Mouse (Mus musculus) embryonic facial prominence, embryonic 13.5 days (tissue): Measurements from ENCODE around the gene Rbfox1. TPM values are rescaled to one million over a fixed set of nuclear protein-coding genes. Genes with fewer than 3 reads are reported as not detected.

Experiments used
- ATAC-seq: fragments of 200-750 bp; cut with Nextera tagmentation; 2 replicates; pipeline ENCODE4 v1.8.0; 2017; ENCODE audit warnings: low read depth; ENCODE audit not compliant: insufficient number of reproducible peaks, insufficient read depth, low FRiP score, low TSS enrichment
- H3K27ac ChIP-seq: fragments of 300-500 bp; sonication (generic); 2 replicates; pipeline ENCODE4 v1.5.1; 2015; ENCODE audit warnings: moderate library complexity, mild to moderate bottlenecking, inconsistent platforms
- H3K27me3 ChIP-seq: fragments of 300-500 bp; sonication (generic); 2 replicates; pipeline ENCODE4 v1.6.1; 2015; ENCODE audit warnings: mild to moderate bottlenecking, inconsistent platforms
- H3K36me3 ChIP-seq: fragments of 300-500 bp; sonication (generic); 2 replicates; pipeline ENCODE4 v1.6.1; 2015; ENCODE audit warnings: mild to moderate bottlenecking, inconsistent platforms
- H3K4me1 ChIP-seq: fragments of 300-500 bp; sonication (generic); 2 replicates; pipeline ENCODE4 v1.6.1; 2015; ENCODE audit warnings: inconsistent platforms
- H3K4me2 ChIP-seq: fragments of 300-500 bp; sonication (generic); 2 replicates; pipeline ENCODE4 v1.6.1; 2015; ENCODE audit warnings: moderate library complexity, mild to moderate bottlenecking, inconsistent platforms
- H3K4me3 ChIP-seq: fragments of 300-500 bp; sonication (generic); 2 replicates; pipeline ENCODE4 v1.5.1; 2015; ENCODE audit warnings: mild to moderate bottlenecking, inconsistent platforms
- H3K9ac ChIP-seq: fragments of 300-500 bp; sonication (generic); 2 replicates; pipeline ENCODE4 v1.6.1; 2015; ENCODE audit warnings: mild to moderate bottlenecking, inconsistent platforms
- H3K9me3 ChIP-seq: fragments of 300-500 bp; sonication (generic); 2 replicates; pipeline ENCODE4 v1.6.1; 2016; ENCODE audit warnings: inconsistent platforms
- WGBS: fragments of 180-500 bp; shearing (Covaris S2); methylation state at CpG from one replicate; pipeline ENCODE4 v1.1.7; 2015; ENCODE audit warnings: mixed read lengths; 5-methylcytosine and 5-hydroxymethylcytosine counted together
- polyA plus RNA-seq: library from polyadenylated mRNA; unstranded; fragments of >200 nt; fragmentation: Nextera tagmentation; extraction: Ambion mirVana; gene quantifications from 2 replicates; pipeline ENCODE4 v1.2.1, GENCODE M21; 2015

Rbfox1 gene
- polyA plus RNA-seq, 1 experiment from 2014 or later, result 3.9 TPM

DNA sequence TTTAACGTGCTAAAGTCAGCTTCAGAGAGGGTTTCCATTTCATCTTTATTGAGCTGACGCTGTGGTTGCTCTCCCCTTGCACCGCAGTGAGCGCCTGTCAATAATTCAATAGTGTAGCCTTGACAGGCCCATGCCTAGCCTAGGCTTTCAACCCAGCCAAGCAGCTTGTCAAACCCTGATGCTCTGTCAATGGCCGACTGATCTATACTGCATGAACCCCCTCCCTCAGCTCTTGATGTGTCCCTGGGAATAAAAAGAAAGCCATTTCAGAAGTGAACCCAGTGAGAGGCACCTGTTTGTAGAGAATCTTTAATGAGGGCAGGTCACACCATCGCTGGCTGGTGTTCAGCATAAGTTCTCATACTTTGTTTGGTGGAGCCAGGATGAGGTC, 1274.7 kb downstream of the Rbfox1 start:
- no peak overlapping the region for H3K27ac ChIP-seq
- no peaks in the 10 kb centered on the region for H3K36me3 ChIP-seq
- no peaks in the 10 kb centered on the region for H3K27me3 ChIP-seq
- no peak overlapping the region for H3K4me3 ChIP-seq
- ATAC-seq, result no peak
- H3K4me2 ChIP-seq, result no peak overlapping the region
- 69% methylated on average over 6 of the region's 6 CpGs for WGBS
- no peaks in the 10 kb centered on the region for H3K9me3 ChIP-seq
- peaks cover 6% of the 10 kb centered on the region; the same call in 1 of the 2 replicates for H3K4me1 ChIP-seq
- no peak overlapping the region for H3K9ac ChIP-seq

DNA sequence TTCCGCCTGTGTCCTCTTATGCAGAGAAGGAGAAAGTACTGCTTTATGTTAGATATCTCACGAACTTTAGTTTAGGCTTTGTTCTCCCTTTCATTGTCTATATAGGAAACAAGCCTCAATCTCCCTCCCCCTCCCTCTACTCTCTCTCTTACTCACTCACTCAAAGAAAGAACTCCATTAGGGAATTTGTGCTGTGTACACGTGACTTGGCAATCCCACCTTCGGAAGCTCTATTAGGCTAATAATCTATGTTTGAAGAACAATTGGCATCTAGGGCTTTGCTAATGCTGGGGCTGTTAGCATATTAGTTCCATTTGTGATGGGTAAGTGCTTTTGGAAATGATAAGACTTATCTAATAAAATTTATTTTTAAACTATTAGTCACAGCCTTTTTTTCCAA, 1277.0 kb downstream of the Rbfox1 start:
- ATAC-seq, result no peak
- Histone ChIP-seq H3K36me3 (no peaks in the 10 kb centered on the region), H3K9ac (no peak overlapping the region), H3K27me3 (no peaks in the 10 kb centered on the region), H3K4me3 (no peak overlapping the region), H3K4me2 (no peak overlapping the region), H3K27ac (no peak overlapping the region), H3K9me3 (no peaks in the 10 kb centered on the region), H3K4me1 (peaks cover 6% of the 10 kb centered on the region; the same call in 1 of the 2 replicates)
- 72% methylated on average over 4 of the region's 4 CpGs for WGBS

DNA sequence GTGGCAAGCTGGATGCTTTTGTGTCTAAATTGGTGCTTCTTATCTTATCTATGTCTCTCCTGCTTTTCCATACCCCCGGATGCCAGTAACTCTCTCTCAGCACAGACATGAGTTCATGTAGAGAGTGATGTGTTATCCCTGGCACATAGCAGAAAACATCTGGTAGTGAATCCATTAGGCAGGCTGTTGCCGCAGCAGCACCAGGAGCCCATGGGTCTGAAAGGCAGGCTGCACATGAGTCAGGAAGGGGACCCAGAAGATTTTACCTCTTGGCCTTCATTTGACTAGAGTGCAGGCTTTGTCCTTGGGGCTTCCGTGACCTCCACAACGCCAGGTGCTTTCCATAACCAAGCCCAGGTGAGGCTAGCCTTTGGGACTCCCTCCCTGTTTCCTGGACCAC, 1278.5 kb downstream of the Rbfox1 start:
- H3K4me2 ChIP-seq, result no peak overlapping the region
- no peaks in the 10 kb centered on the region for H3K27me3 ChIP-seq
- H3K36me3 ChIP-seq, result no peaks in the 10 kb centered on the region
- H3K9me3 ChIP-seq, result no peaks in the 10 kb centered on the region
- H3K4me1 ChIP-seq, result peaks cover under 1% of the 10 kb centered on the region; the same call in 1 of the 2 replicates
- no peak overlapping the region for H3K27ac ChIP-seq
- H3K4me3 ChIP-seq, result no peak overlapping the region
- no peak overlapping the region for H3K9ac ChIP-seq
- WGBS, result 69% methylated on average over 4 of the region's 4 CpGs
- ATAC-seq, result no peak

DNA sequence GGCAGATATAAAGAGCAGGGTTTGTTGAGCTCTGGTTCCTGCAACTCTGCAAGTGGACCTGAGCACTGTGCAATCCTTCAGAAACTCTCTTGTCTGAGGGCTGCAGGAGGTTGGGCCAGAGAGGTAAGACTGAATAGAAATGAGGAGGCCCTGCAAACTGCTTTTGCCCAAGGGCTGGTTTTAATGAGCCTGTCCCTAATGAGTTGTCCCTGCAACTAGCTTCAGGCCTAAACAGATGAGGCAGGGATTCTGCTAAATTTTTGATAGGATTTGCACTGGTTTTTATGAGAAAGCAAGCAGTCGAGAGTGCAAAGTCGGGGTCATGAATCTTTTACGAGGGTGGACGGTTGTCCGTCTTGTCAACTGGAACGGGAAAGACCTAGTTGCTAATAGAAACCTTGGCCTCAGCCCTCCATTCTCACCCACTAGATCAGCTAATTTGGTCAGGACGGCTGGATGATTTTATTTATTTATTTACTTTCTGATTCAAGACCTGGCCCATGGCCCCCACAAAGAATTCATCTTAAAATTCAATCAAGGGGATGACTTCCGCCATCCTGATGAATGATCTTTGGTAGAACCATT, 1279.1 kb downstream of the Rbfox1 start:
- ATAC-seq, result no peak
- WGBS, result 71% methylated on average over 8 of the region's 8 CpGs

DNA sequence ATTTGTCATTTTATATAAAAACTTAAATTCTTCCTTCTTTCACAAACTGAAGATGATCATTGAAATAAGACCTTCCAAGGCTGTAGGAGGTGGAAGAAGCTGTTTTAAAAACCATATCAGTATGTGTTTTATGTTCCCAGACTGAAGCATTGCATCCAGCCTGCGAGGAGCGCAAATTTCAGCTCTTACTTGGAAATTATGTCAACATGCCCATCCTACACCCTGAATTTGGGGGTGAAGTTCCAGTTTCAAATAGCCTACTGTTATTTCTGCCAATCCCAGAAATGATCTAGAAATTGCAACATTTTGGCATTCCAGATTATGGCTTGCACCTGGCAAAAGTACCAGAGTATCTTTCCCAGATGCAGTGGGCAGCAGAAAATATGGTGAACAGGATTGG, 1290.8 kb downstream of the Rbfox1 start:
- H3K4me2 ChIP-seq, result no peak overlapping the region
- ATAC-seq, result no peak
- H3K9me3 ChIP-seq, result no peaks in the 10 kb centered on the region
- WGBS, result 95% methylated on average over 2 of the region's 2 CpGs
- H3K36me3 ChIP-seq, result no peaks in the 10 kb centered on the region
- no peak overlapping the region for H3K9ac ChIP-seq
- no peak overlapping the region for H3K4me3 ChIP-seq
- no peak overlapping the region for H3K27ac ChIP-seq
- no peaks in the 10 kb centered on the region for H3K4me1 ChIP-seq
- H3K27me3 ChIP-seq, result no peaks in the 10 kb centered on the region

More for the DNA sequence above, 1279.1 kb downstream of the Rbfox1 start:
- H3K9me3 ChIP-seq, result no peaks in the 10 kb centered on the region
- H3K4me1 ChIP-seq, result no peaks in the 10 kb centered on the region
- H3K9ac ChIP-seq, result no peak overlapping the region
- H3K4me2 ChIP-seq, result no peak overlapping the region
- H3K27ac ChIP-seq, result no peak overlapping the region
- no peaks in the 10 kb centered on the region for H3K27me3 ChIP-seq
- no peak overlapping the region for H3K4me3 ChIP-seq
- H3K36me3 ChIP-seq, result no peaks in the 10 kb centered on the region

DNA sequence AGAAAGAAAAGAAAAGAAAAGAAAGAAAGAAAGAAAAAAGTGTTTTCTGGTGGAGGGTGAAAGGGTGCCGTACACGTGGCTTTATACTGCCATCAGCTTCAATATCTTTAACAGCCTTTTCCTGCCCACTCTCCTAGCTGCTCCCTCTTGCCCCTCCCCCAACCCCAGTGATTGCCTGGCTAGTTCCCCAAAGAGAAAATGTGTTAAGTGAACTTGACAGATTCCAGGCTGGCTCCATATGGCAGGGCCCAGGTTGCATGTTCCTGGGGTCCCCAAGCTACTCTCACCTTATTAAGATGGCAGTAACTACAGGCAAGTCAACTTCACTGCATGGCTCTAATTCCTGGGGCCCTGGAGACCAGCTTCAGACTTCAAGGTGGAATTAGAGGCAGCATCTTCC, 1302.6 kb downstream of the Rbfox1 start:
- H3K9me3 ChIP-seq, result no peaks in the 10 kb centered on the region
- H3K27me3 ChIP-seq, result no peaks in the 10 kb centered on the region
- no peak for ATAC-seq
- H3K27ac ChIP-seq, result no peak overlapping the region
- no peaks in the 10 kb centered on the region for H3K36me3 ChIP-seq
- H3K9ac ChIP-seq, result no peak overlapping the region
- 42% methylated on average over 2 of the region's 2 CpGs for WGBS
- no peak overlapping the region for H3K4me3 ChIP-seq
- H3K4me1 ChIP-seq, result no peaks in the 10 kb centered on the region
- no peak overlapping the region for H3K4me2 ChIP-seq

DNA sequence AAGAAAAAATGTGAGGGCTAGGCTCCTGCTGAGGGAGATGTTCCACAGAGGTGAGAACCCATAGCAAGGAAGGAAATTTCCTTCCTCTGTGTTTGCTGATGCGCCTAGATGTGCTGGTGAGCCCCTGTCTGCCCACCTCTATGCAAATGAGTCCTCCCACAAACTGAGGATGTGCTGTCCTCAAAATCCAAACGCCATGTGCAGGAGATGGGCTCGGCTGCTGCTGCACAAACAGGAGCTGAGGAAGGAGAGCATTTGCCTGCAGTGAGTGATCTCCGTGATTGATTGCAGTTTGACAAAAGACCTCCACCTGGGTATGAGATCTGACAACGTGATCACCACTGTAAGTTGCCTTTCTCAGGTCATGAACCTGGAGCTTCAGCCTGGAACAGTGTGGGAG, 1308.4 kb downstream of the Rbfox1 start:
- Histone ChIP-seq H3K9ac (no peak overlapping the region), H3K36me3 (no peaks in the 10 kb centered on the region), H3K4me3 (no peak overlapping the region), H3K9me3 (no peaks in the 10 kb centered on the region), H3K4me1 (no peaks in the 10 kb centered on the region), H3K27me3 (no peaks in the 10 kb centered on the region), H3K4me2 (no peak overlapping the region), H3K27ac (no peak overlapping the region)
- whole genome bisulfite sequencing, result 74% methylated on average over 5 of the region's 5 CpGs
- no peak for ATAC-seq

DNA sequence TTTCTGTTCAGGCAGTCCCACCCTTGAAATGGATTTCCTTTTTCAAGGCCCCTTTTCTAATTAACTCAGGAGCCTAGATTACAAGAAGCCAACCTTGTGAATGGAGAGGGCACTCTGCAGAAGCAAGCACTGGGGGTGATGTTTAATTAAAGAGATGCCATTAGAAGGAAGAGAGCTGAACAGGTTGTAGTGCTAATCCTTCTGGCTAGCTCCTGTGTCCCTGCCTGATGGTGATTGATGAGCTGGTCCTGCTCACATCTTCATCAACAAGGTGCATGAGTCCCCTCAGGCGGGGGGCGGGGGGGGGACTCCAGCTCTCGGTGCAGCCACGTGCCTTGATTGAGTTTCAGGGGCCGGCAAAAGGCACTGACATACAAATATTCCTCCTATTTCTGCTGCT, 1312.8 kb downstream of the Rbfox1 start:
- H3K27me3 ChIP-seq, result no peaks in the 10 kb centered on the region
- no peaks in the 10 kb centered on the region for H3K4me1 ChIP-seq
- H3K4me3 ChIP-seq, result no peak overlapping the region
- WGBS, result 80% methylated on average over 5 of the region's 5 CpGs
- no peaks in the 10 kb centered on the region for H3K36me3 ChIP-seq
- no peak overlapping the region for H3K27ac ChIP-seq
- H3K9ac ChIP-seq, result no peak overlapping the region
- no peaks in the 10 kb centered on the region for H3K9me3 ChIP-seq
- no peak overlapping the region for H3K4me2 ChIP-seq
- no peak for ATAC-seq

DNA sequence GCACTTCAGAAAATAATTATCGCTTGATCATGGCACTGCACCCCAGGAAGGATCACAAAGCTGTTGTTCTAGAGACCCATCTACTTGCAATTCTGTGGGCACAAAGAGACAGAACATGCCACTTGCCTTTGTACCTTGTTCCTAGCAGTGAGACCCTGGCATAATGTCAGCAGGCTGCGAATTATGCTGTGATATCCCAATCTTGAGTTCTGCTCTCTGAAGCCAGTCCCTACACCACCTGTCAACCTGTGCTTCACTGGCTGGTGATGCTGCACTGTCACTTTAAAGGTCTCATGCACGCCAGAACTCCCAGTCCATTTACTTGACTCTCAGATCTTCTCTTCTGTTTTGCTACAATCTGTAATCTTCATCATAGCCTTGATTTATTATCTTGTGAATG, 1315.1 kb downstream of the Rbfox1 start:
- no peaks in the 10 kb centered on the region for H3K4me1 ChIP-seq
- no peak overlapping the region for H3K4me3 ChIP-seq
- H3K9me3 ChIP-seq, result no peaks in the 10 kb centered on the region
- no peak overlapping the region for H3K4me2 ChIP-seq
- WGBS, result 89% methylated on average over 3 of the region's 3 CpGs
- H3K27me3 ChIP-seq, result no peaks in the 10 kb centered on the region
- H3K27ac ChIP-seq, result no peak overlapping the region
- H3K36me3 ChIP-seq, result no peaks in the 10 kb centered on the region
- no peak for ATAC-seq
- H3K9ac ChIP-seq, result no peak overlapping the region

DNA sequence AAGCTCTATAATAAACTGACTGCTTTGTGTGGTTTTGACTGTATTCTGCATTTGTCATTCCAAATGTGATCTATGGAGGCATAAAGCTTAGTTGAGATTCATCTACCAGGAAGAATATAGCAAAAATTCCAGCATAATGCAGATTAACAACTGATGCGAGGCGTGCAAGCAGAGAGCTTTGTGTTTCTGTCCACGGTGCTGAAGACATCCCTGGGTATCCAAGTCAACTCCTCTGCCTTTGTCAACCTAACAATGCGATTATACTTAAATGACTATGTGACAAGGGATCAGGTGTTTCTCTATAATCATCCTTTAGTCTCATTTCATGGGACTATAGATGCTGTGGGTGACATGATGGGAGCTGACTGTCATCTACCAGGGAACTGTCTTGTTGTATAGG, 1316.7 kb downstream of the Rbfox1 start:
- H3K36me3 ChIP-seq, result no peaks in the 10 kb centered on the region
- 43% methylated on average over 4 of the region's 4 CpGs for WGBS
- no peaks in the 10 kb centered on the region for H3K9me3 ChIP-seq
- no peak overlapping the region for H3K9ac ChIP-seq
- H3K27me3 ChIP-seq, result no peaks in the 10 kb centered on the region
- H3K27ac ChIP-seq, result no peak overlapping the region
- H3K4me2 ChIP-seq, result no peak overlapping the region
- H3K4me3 ChIP-seq, result no peak overlapping the region
- no peaks in the 10 kb centered on the region for H3K4me1 ChIP-seq
- no peak for ATAC-seq

DNA sequence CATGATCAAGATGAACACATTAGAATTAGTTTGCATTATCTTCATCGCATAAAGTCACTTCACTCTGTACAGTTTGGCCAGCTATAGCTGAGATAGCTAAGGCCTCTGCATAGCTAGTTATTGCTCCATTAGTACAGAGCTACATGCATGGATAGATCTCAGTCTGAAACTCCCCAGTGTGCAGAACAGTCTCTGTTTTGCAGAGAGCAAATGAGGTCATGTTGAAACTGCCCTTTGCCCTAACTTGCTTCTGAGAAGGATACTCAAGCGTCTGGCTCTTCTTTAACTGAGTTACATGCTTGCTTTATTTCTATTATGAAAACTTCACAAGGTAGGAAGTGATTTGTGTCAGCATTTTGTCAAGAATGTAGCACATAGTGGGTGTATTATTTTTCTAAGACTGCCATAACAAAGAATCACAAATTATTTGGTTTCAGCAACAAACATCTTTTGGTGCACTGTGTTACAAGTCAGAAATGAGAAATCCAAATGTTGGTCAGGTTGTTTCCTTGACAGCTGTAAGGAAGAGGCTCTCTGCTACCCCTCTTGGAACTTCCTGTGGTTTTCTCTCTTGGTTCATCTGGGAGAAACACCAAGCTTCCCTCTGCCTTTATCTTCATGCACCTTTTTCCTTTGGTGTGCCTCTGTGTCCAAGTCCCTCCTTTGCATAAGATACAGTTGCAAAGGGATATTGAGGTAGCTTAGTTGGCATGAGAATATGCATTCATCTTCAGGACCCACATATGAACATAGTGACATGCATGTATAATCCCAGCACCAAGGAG, 1321.2 kb downstream of the Rbfox1 start:
- ATAC-seq, result no peak
- Histone ChIP-seq H3K27ac (no peak overlapping the region), H3K9me3 (no peaks in the 10 kb centered on the region), H3K4me1 (no peaks in the 10 kb centered on the region), H3K4me2 (no peak overlapping the region), H3K27me3 (no peaks in the 10 kb centered on the region), H3K36me3 (no peaks in the 10 kb centered on the region), H3K4me3 (no peak overlapping the region), H3K9ac (no peak overlapping the region)
- 75% methylated on average over 2 of the region's 2 CpGs for WGBS

DNA sequence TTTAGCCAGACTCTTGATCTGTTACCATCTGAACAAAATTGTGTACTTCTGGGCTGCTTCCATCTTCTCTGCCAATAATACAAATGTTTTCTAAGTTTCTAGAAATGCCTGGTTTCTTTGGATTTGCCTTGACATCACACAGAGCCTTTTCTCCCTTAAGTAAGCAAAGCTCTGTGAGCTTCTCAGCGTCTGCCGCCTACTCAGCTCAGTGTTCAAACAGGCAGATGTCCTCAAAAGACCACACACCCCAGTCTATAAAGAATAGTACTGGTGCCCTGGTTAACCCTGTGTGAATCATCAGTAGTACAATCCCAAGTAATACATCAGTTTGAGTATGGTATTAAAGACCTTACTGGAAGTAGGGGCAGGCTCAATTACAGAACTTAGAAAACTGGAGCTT, 1322.4 kb downstream of the Rbfox1 start:
- Histone ChIP-seq H3K36me3 (no peaks in the 10 kb centered on the region), H3K4me3 (no peak overlapping the region), H3K27me3 (no peaks in the 10 kb centered on the region), H3K9ac (no peak overlapping the region), H3K4me2 (no peak overlapping the region), H3K9me3 (no peaks in the 10 kb centered on the region), H3K27ac (no peak overlapping the region), H3K4me1 (no peaks in the 10 kb centered on the region)
- ATAC-seq, result no peak
- 85% methylated on average over 2 of the region's 2 CpGs for WGBS
